ENCODE assay signal across 9 mouse cellular contexts in the genomic region with DNA sequence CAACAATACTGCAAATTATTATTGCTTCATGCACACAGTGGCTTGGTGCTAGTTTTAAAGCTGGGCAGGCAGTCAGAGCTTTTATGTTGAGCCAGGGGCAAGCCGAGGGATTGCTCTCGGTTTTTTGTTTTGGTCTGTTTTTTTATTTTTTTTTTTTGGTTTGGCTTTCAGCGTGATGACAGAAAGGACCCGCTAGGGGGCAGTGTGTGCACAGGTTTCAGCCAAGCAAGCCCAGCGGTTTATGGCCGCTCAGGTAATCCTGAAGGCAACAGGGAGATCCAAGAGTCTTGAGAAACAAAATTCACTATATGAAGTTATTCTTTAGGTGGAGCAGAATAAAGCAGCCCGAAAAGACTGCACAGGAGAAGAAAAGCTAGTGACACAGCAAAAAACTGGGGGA.
DNase-seq lines count a peak whose midpoint lies in the region; ATAC-seq and TF ChIP-seq lines count a peak whose summit lies in the region.
"Had no signal": no experiment of that assay in that cellular context is flagged by ENCODE, and none has a peak within 500 bp of the region (broad histone marks: within the 10 kb centered on the region; RNA-seq: fewer than 3 reads in every experiment).

No protein-coding gene starts in this region.

- peak; percentile 58 for TF ChIP-seq CTCF in ES-Bruce4 (IDR thresholded peaks at IDR 0.05; ENCODE audit: low read depth, low read length)
- TF ChIP-seq CTCF in lung, adult 2 months (IDR thresholded peaks at IDR 0.05; ENCODE audit: insufficient read depth, low read length), result peak; percentile 77

- ATAC-seq in embryonic facial prominence, embryonic 14.5 days (ENCODE audit: low read depth), result peak; percentile 56; the same call in 1 of the 2 replicates
- ATAC-seq in heart, embryonic 16.5 days (replicated peaks; ENCODE audit: extremely low read depth, insufficient read depth, low FRiP score), result no peak

- no peak overlapping the region for H3K27ac ChIP-seq in ES-Bruce4 (ENCODE audit: insufficient read depth, low read length)
- no peak overlapping the region for H3K27ac ChIP-seq in embryonic facial prominence, embryonic 14.5 days (replicated peaks; ENCODE audit: low read depth, low read length)
- H3K27ac ChIP-seq in heart, embryonic 16.5 days (ENCODE audit: low read length), result no peak overlapping the region
- H3K27ac ChIP-seq: limb, embryonic 15.5 days had no signal

- DNase-seq in adrenal gland, postnatal 36 days, result peak; percentile 75 to 82
- peak; percentile 90 for DNase-seq in embryonic facial prominence, embryonic 14.5 days (ENCODE audit: low spot score)
- DNase-seq in kidney, postnatal 14 days, result peak; percentile 79
- DNase-seq in lung, adult 2 months, result peak; percentile 62
- peak; percentile 90 for DNase-seq in retina, embryonic 14.5 days (ENCODE audit: low spot score)
- peak; percentile 54 to 67 for DNase-seq in urinary bladder, postnatal 36 days (ENCODE audit: low spot score in 2 of 2)

- no peak overlapping the region for H3K4me3 ChIP-seq in ES-Bruce4 (ENCODE audit: low read depth, low read length)
- no peak overlapping the region for H3K4me3 ChIP-seq in embryonic facial prominence, embryonic 14.5 days (ENCODE audit: low read depth, low read length)
- H3K4me3 ChIP-seq in heart, embryonic 16.5 days (ENCODE audit: low read length), result peak overlapping the region; percentile 32
- no peak overlapping the region for H3K4me3 ChIP-seq in lung, adult 2 months (replicated peaks; ENCODE audit: extremely low read depth, low read depth, low read length)
- H3K4me3 ChIP-seq: limb, embryonic 15.5 days had no signal

- TF ChIP-seq POLR2A in ES-Bruce4 (IDR thresholded peaks at IDR 0.05; ENCODE audit: insufficient read depth, low read length), result no peak
- TF ChIP-seq POLR2A in lung, adult 2 months (IDR thresholded peaks at IDR 0.05; ENCODE audit: borderline replicate concordance, extremely low read depth, low read depth, low read length), result no peak

- H3K36me3 ChIP-seq in ES-Bruce4 (ENCODE audit: control insufficient read depth, insufficient read depth, low read length, poor library complexity, severe bottlenecking), result no peaks in the 10 kb centered on the region
- no peaks in the 10 kb centered on the region for H3K36me3 ChIP-seq in embryonic facial prominence, embryonic 14.5 days (ENCODE audit: control insufficient read depth, insufficient read depth, low read length)
- H3K36me3 ChIP-seq in heart, embryonic 16.5 days (ENCODE audit: control insufficient read depth, insufficient read depth), result no peaks in the 10 kb centered on the region
- H3K36me3 ChIP-seq: limb, embryonic 15.5 days had no signal

- no peak overlapping the region for H3K9ac ChIP-seq in ES-Bruce4 (ENCODE audit: low read depth, poor library complexity, severe bottlenecking)
- H3K9ac ChIP-seq in embryonic facial prominence, embryonic 14.5 days (ENCODE audit: low read depth, low read length), result no peak overlapping the region
- H3K9ac ChIP-seq in heart, embryonic 16.5 days (ENCODE audit: low read length), result peak overlapping the region; percentile 56; the same call in 1 of the 2 replicates
- H3K9ac ChIP-seq: limb, embryonic 15.5 days had no signal

- TF ChIP-seq EP300 in ES-Bruce4 (IDR thresholded peaks at IDR 0.05; ENCODE audit: insufficient read depth, low read depth, low read length), result no peak

- no peaks in the 10 kb centered on the region for H3K9me3 ChIP-seq in ES-Bruce4 (replicated peaks; ENCODE audit: control insufficient read depth, insufficient read depth, low read length, poor library complexity, severe bottlenecking)
- H3K9me3 ChIP-seq in embryonic facial prominence, embryonic 14.5 days (ENCODE audit: control insufficient read depth, low read length), result no peaks in the 10 kb centered on the region
- H3K9me3 ChIP-seq in heart, embryonic 16.5 days (replicated peaks; ENCODE audit: control insufficient read depth, low read length), result no peaks in the 10 kb centered on the region
- H3K9me3 ChIP-seq: limb, embryonic 15.5 days had no signal

- H3K27me3 ChIP-seq in ES-Bruce4 (ENCODE audit: control insufficient read depth, insufficient read depth, low read length, poor library complexity, severe bottlenecking), result no peaks in the 10 kb centered on the region
- H3K27me3 ChIP-seq in embryonic facial prominence, embryonic 14.5 days (replicated peaks; ENCODE audit: control insufficient read depth, insufficient read depth, low read length), result no peaks in the 10 kb centered on the region
- no peaks in the 10 kb centered on the region; the same call in 1 of the 2 replicates for H3K27me3 ChIP-seq in heart, embryonic 16.5 days (ENCODE audit: control insufficient read depth, insufficient read depth, low read length)

- WGBS in embryonic facial prominence, embryonic 14.5 days, result 2% methylated on average over 7 of the region's 7 CpGs
- 1% methylated on average over 7 of the region's 7 CpGs for WGBS in heart, embryonic 16.5 days
- under 1% methylated on average over 7 of the region's 7 CpGs for WGBS in lung, adult 2 months

- H3K4me2 ChIP-seq in embryonic facial prominence, embryonic 14.5 days (ENCODE audit: low read depth, low read length), result peak overlapping the region; percentile 15; the same call in 1 of the 2 replicates
- peak overlapping the region; percentile 63 for H3K4me2 ChIP-seq in heart, embryonic 16.5 days (ENCODE audit: low read depth, low read length)
- H3K4me2 ChIP-seq: limb, embryonic 15.5 days had no signal

- H3K4me1 ChIP-seq in ES-Bruce4 (ENCODE audit: control insufficient read depth, insufficient read depth, low read length), result peaks cover 1% of the 10 kb centered on the region
- no peaks in the 10 kb centered on the region; the same call in 1 of the 2 replicates for H3K4me1 ChIP-seq in embryonic facial prominence, embryonic 14.5 days (ENCODE audit: control insufficient read depth, insufficient read depth, low read length)
- peaks cover 5% of the 10 kb centered on the region; the same call in 1 of the 2 replicates for H3K4me1 ChIP-seq in heart, embryonic 16.5 days (ENCODE audit: control insufficient read depth, insufficient read depth, low read length)
- peaks cover 8% of the 10 kb centered on the region for H3K4me1 ChIP-seq in lung, adult 2 months (ENCODE audit: control insufficient read depth, insufficient read depth, low read length)
